Mouse (Mus musculus) hindbrain, embryonic 16.5 days (tissue): Measurements from ENCODE around the gene Man1c1. TPM values are rescaled to one million over a fixed set of nuclear protein-coding genes. Genes with fewer than 3 reads are reported as not detected.

Experiments
- ATAC-seq: fragments of 200-750 bp; cut with Nextera tagmentation; 2 replicates; pipeline ENCODE4 v1.8.0; 2017; ENCODE audit warnings: moderate TSS enrichment, moderate library complexity
- H3K27ac ChIP-seq: fragments of 300-500 bp; sonication (generic); 2 replicates; pipeline ENCODE4 v1.5.1; 2014; ENCODE audit warnings: low read depth, mild to moderate bottlenecking, control low read depth, low read length, moderate library complexity
- H3K27me3 ChIP-seq: fragments of 300-500 bp; sonication (generic); replicated peaks from 2 replicates; pipeline ENCODE4 v1.6.1; 2014; ENCODE audit warnings: low read length; ENCODE audit not compliant: control insufficient read depth, insufficient read depth
- H3K36me3 ChIP-seq: fragments of 300-500 bp; sonication (generic); 2 replicates; pipeline ENCODE4 v1.6.1; 2014; ENCODE audit warnings: mild to moderate bottlenecking, low read length, moderate library complexity, mixed read lengths; ENCODE audit not compliant: control insufficient read depth, insufficient read depth
- H3K4me1 ChIP-seq: fragments of 300-500 bp; sonication (generic); 2 replicates; pipeline ENCODE4 v1.6.1; 2014; ENCODE audit warnings: low read depth, low read length; ENCODE audit not compliant: control insufficient read depth, insufficient read depth
- H3K4me2 ChIP-seq: fragments of 300-500 bp; sonication (generic); 2 replicates; pipeline ENCODE4 v1.6.1; 2014; ENCODE audit warnings: mild to moderate bottlenecking, low read length, control low read depth, moderate library complexity
- H3K4me3 ChIP-seq: fragments of 300-500 bp; sonication (generic); 2 replicates; pipeline ENCODE4 v1.5.1; 2014; ENCODE audit warnings: mild to moderate bottlenecking, low read length, control low read depth, moderate library complexity
- H3K9ac ChIP-seq: fragments of 300-500 bp; sonication (generic); 2 replicates; pipeline ENCODE4 v1.6.1; 2014; ENCODE audit warnings: low read depth, mild to moderate bottlenecking, control low read depth, low read length, moderate library complexity
- H3K9me3 ChIP-seq: fragments of 300-500 bp; sonication (generic); 2 replicates; pipeline ENCODE4 v1.6.1; 2014; ENCODE audit warnings: mild to moderate bottlenecking, low read length, moderate library complexity; ENCODE audit not compliant: control insufficient read depth
- WGBS: fragments of 180-500 bp; shearing (Covaris S2); extraction: QIAGEN DNeasy Blood & Tissue Kit; methylation state at CpG from one replicate; pipeline ENCODE4 v1.1.7; 2014; 5-methylcytosine and 5-hydroxymethylcytosine counted together
- polyA plus RNA-seq: library from polyadenylated mRNA; unstranded; fragments of >200 nt; fragmentation: Nextera tagmentation; extraction: Ambion mirVana; gene quantifications from 2 replicates; pipeline ENCODE4 v1.2.1, GENCODE M21; 2015

Gene Man1c1
- polyA plus RNA-seq, 1 experiment from 2014 or later = 3.7 TPM

GRCm38 (mm10) chr4:134596816-134597692 lies 107.0 kb downstream of the Man1c1 start:
- Histone ChIP-seq H3K27me3 (no peaks in the 10 kb centered on the region), H3K4me1 (peaks cover 15% of the 10 kb centered on the region), H3K9ac (no peak overlapping the region), H3K4me3 (no peak overlapping the region), H3K9me3 (no peaks in the 10 kb centered on the region), H3K36me3 (no peaks in the 10 kb centered on the region), H3K4me2 (no peak overlapping the region), H3K27ac (no peak overlapping the region)
- WGBS = 71% methylated on average over 10 of the region's 10 CpGs
- no peak for ATAC-seq

GRCm38 (mm10) chr4:134594731-134595439 lies 109.2 kb downstream of the Man1c1 start:
- WGBS = 90% methylated on average over 10 of the region's 10 CpGs
- H3K9me3 ChIP-seq = no peaks in the 10 kb centered on the region
- H3K9ac ChIP-seq = no peak overlapping the region
- H3K27ac ChIP-seq = no peak overlapping the region
- H3K4me1 ChIP-seq = peaks cover 22% of the 10 kb centered on the region
- no peak overlapping the region for H3K4me2 ChIP-seq
- ATAC-seq = no peak
- H3K27me3 ChIP-seq = no peaks in the 10 kb centered on the region
- no peak overlapping the region for H3K4me3 ChIP-seq
- no peaks in the 10 kb centered on the region for H3K36me3 ChIP-seq

GRCm38 (mm10) chr4:134592442-134592841 lies 111.6 kb downstream of the Man1c1 start:
- no peaks in the 10 kb centered on the region for H3K27me3 ChIP-seq
- H3K9ac ChIP-seq = no peak overlapping the region
- no peaks in the 10 kb centered on the region for H3K9me3 ChIP-seq
- H3K4me3 ChIP-seq = no peak overlapping the region
- ATAC-seq = no peak
- WGBS = 71% methylated on average over 4 of the region's 4 CpGs
- H3K27ac ChIP-seq = peak overlapping the region; percentile 81; the same call in 1 of the 2 replicates
- peaks cover 22% of the 10 kb centered on the region for H3K4me1 ChIP-seq
- no peaks in the 10 kb centered on the region for H3K36me3 ChIP-seq
- no peak overlapping the region for H3K4me2 ChIP-seq

- H3K27me3 ChIP-seq = no peaks in the 10 kb centered on the region
- peak overlapping the region; percentile 36; the same call in 1 of the 2 replicates for H3K9ac ChIP-seq
- peak overlapping the region; percentile 81 for H3K27ac ChIP-seq
- peak; percentile 78 for ATAC-seq
- no peak overlapping the region for H3K4me3 ChIP-seq
- H3K36me3 ChIP-seq = no peaks in the 10 kb centered on the region
- no peaks in the 10 kb centered on the region for H3K9me3 ChIP-seq
- no peak overlapping the region for H3K4me2 ChIP-seq
- 33% methylated on average over 10 of the region's 11 CpGs for WGBS
- H3K4me1 ChIP-seq = peaks cover 22% of the 10 kb centered on the region
Measured at GRCm38 (mm10) chr4:134591506-134592061, 112.5 kb downstream of the Man1c1 start.

- no peak overlapping the region for H3K9ac ChIP-seq
- H3K4me2 ChIP-seq = no peak overlapping the region
- no peak overlapping the region for H3K4me3 ChIP-seq
- H3K36me3 ChIP-seq = no peaks in the 10 kb centered on the region
- H3K27ac ChIP-seq = no peak overlapping the region
- WGBS = 81% methylated on average over 10 of the region's 10 CpGs
- H3K4me1 ChIP-seq = peaks cover 22% of the 10 kb centered on the region
- no peaks in the 10 kb centered on the region for H3K9me3 ChIP-seq
- no peaks in the 10 kb centered on the region for H3K27me3 ChIP-seq
- no peak for ATAC-seq
Measured at GRCm38 (mm10) chr4:134590227-134590926, 113.7 kb downstream of the Man1c1 start.

- no peak overlapping the region for H3K4me3 ChIP-seq
- 59% methylated on average over 9 of the region's 9 CpGs for WGBS
Measured at GRCm38 (mm10) chr4:134589786-134590185, 114.3 kb downstream of the Man1c1 start.

GRCm38 (mm10) chr4:134588951-134589350 lies 115.1 kb downstream of the Man1c1 start:
- H3K27me3 ChIP-seq = no peaks in the 10 kb centered on the region
- no peaks in the 10 kb centered on the region for H3K9me3 ChIP-seq
- no peak for ATAC-seq
- H3K27ac ChIP-seq = no peak overlapping the region
- peaks cover 22% of the 10 kb centered on the region for H3K4me1 ChIP-seq
- H3K36me3 ChIP-seq = no peaks in the 10 kb centered on the region
- no peak overlapping the region for H3K4me2 ChIP-seq
- H3K9ac ChIP-seq = no peak overlapping the region
- 72% methylated on average over 5 of the region's 5 CpGs for WGBS
- no peak overlapping the region for H3K4me3 ChIP-seq

More at GRCm38 (mm10) chr4:134589786-134590185, 114.3 kb downstream of the Man1c1 start:
- Histone ChIP-seq H3K4me1 (peaks cover 22% of the 10 kb centered on the region), H3K9ac (0 out of 2 replicates have a peak overlapping the region, but pooled peaks have one; percentile 11), H3K36me3 (no peaks in the 10 kb centered on the region), H3K27ac (no peak overlapping the region), H3K27me3 (no peaks in the 10 kb centered on the region), H3K4me2 (no peak overlapping the region), H3K9me3 (no peaks in the 10 kb centered on the region)
- no peak for ATAC-seq

- Histone ChIP-seq H3K27me3 (no peaks in the 10 kb centered on the region), H3K4me2 (no peak overlapping the region), H3K4me3 (no peak overlapping the region), H3K36me3 (no peaks in the 10 kb centered on the region), H3K4me1 (peaks cover 22% of the 10 kb centered on the region), H3K27ac (no peak overlapping the region; the same call in 1 of the 2 replicates), H3K9me3 (no peaks in the 10 kb centered on the region), H3K9ac (no peak overlapping the region)
- ATAC-seq = no peak
- 88% methylated on average over 9 of the region's 9 CpGs for WGBS
Measured at GRCm38 (mm10) chr4:134588287-134588686, 115.8 kb downstream of the Man1c1 start.
